ENCODE assay signal across 24 mouse cellular contexts in the genomic region with DNA sequence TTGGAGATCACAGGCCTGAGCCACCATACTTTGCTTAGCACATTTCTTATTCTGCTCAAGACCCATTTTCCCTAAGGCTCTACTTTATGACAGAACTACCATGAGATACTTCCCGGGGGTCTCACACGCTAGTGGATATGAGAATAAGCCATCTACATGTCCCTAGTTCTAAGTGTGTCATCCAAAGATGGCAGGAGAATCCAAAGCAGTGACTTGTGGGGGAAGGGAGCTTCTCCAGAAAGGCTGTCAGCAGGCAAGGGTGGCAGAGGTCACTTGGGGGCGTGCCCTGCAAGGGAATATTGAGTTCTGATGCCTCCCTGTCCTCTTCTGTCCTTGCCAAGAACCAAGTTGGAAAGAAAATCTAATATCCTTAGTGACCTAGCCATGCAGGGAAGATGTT.
DNase-seq lines count a peak whose midpoint lies in the region; ATAC-seq lines count a peak whose summit lies in the region.
"Had no signal": no experiment of that assay in that cellular context is flagged by ENCODE, and none has a peak within 500 bp of the region (broad histone marks: within the 10 kb centered on the region; RNA-seq: fewer than 3 reads in every experiment).

No protein-coding gene starts in this region.

- H3K27me3 ChIP-seq in midbrain, embryonic 11.5 days (ENCODE audit: control insufficient read depth, insufficient read depth, low read length), result no peaks in the 10 kb centered on the region
- no peaks in the 10 kb centered on the region for H3K27me3 ChIP-seq in midbrain, embryonic 14.5 days (ENCODE audit: control insufficient read depth, insufficient read depth, low read length)
- H3K27me3 ChIP-seq: Patski had no signal

- no peak overlapping the region for H3K4me3 ChIP-seq in midbrain, embryonic 11.5 days (ENCODE audit: low read depth, low read length)
- no peak overlapping the region for H3K4me3 ChIP-seq in midbrain, embryonic 14.5 days (replicated peaks; ENCODE audit: low read depth, low read length)
- H3K4me3 ChIP-seq in brown adipose tissue, adult 24 weeks (ENCODE audit: insufficient read depth, low read depth, low read length), result no peak overlapping the region

- H3K9ac ChIP-seq in midbrain, embryonic 11.5 days (ENCODE audit: low read length), result no peak overlapping the region
- H3K9ac ChIP-seq in midbrain, embryonic 14.5 days (replicated peaks; ENCODE audit: low read length), result no peak overlapping the region

- no peak overlapping the region for H3K4me2 ChIP-seq in midbrain, embryonic 11.5 days
- no peak overlapping the region for H3K4me2 ChIP-seq in midbrain, embryonic 14.5 days (ENCODE audit: low read length)

- no peak overlapping the region for H3K27ac ChIP-seq in midbrain, embryonic 11.5 days (ENCODE audit: low read depth, low read length)
- no peak overlapping the region for H3K27ac ChIP-seq in midbrain, embryonic 14.5 days (replicated peaks; ENCODE audit: low read depth, low read length)
- H3K27ac ChIP-seq in brown adipose tissue, adult 24 weeks (replicated peaks; ENCODE audit: low read depth, low read length), result peak overlapping the region; percentile 38; the same call in 1 of the 2 replicates

- 80% methylated on average over 3 of the region's 3 CpGs for WGBS in midbrain, embryonic 11.5 days
- WGBS in midbrain, embryonic 14.5 days, result 85% methylated on average over 3 of the region's 3 CpGs

- no peaks in the 10 kb centered on the region for H3K9me3 ChIP-seq in midbrain, embryonic 11.5 days (ENCODE audit: control insufficient read depth, low read length)
- H3K9me3 ChIP-seq in midbrain, embryonic 14.5 days (ENCODE audit: control insufficient read depth, low read length), result no peaks in the 10 kb centered on the region
- H3K9me3 ChIP-seq: G1E had no signal

- no peaks in the 10 kb centered on the region for H3K36me3 ChIP-seq in midbrain, embryonic 11.5 days (ENCODE audit: control insufficient read depth, insufficient read depth, low read length)
- no peaks in the 10 kb centered on the region for H3K36me3 ChIP-seq in midbrain, embryonic 14.5 days (ENCODE audit: control insufficient read depth, insufficient read depth, low read length)
- H3K36me3 ChIP-seq: G1E had no signal

- peak; percentile 75 for DNase-seq in heart, adult 11 months
- no peak for DNase-seq in heart, adult 9 months (ENCODE audit: low spot score in 2 of 2)
- DNase-seq in midbrain, embryonic 11.5 days (ENCODE audit: low spot score, missing footprints), result peak; percentile 76
- no peak for DNase-seq in midbrain, embryonic 14.5 days
- peak; percentile 24 for DNase-seq in adipocyte (ENCODE audit: low spot score)
- no peak for DNase-seq in kidney, postnatal 36 days
- DNase-seq: adrenal gland, adult 2 months; adrenal gland, adult 8-10 months; adrenal gland, postnatal 10 days; adrenal gland, postnatal 14 days; adrenal gland, postnatal 25 days; adrenal gland, postnatal 36 days; B cell, adult 2 months; cerebellum, adult 11 months; cerebellum, adult 11-12 months; cerebellum, adult 18-20 months; cerebellum, adult 2 months; cerebellum, adult 8-10 months had no signal

- no peaks in the 10 kb centered on the region for H3K4me1 ChIP-seq in midbrain, embryonic 11.5 days (ENCODE audit: control insufficient read depth, insufficient read depth, low read length)
- no peaks in the 10 kb centered on the region for H3K4me1 ChIP-seq in midbrain, embryonic 14.5 days (ENCODE audit: control insufficient read depth, insufficient read depth, low read length)
- H3K4me1 ChIP-seq in brown adipose tissue, adult 24 weeks (ENCODE audit: control insufficient read depth, insufficient read depth, insufficient read length, low read length), result peaks cover 33% of the 10 kb centered on the region

- ATAC-seq in midbrain, embryonic 11.5 days (ENCODE audit: low FRiP score), result no peak
- ATAC-seq in midbrain, embryonic 14.5 days (ENCODE audit: low FRiP score, low TSS enrichment), result no peak
- no peak for ATAC-seq in cerebellum, adult (ENCODE audit: insufficient number of reproducible peaks, low FRiP score, low TSS enrichment)
- ATAC-seq: activated CD4-positive, CD25-positive, alpha-beta regulatory T cell, adult 4 months; CD4-positive, CD25-positive, alpha-beta regulatory T cell, adult 4 months; Patski had no signal

Comparison
In these comparisons a context has a peak if more than half of its experiments do, and no peak if none do; other contexts are left out.
1. DNase-seq: peak in heart, adult 11 months (single experiment), midbrain, embryonic 11.5 days (single experiment) and adipocyte (single experiment); none in heart, adult 9 months (0 of 2), midbrain, embryonic 14.5 days (single experiment) and kidney, postnatal 36 days (0 of 2).